Mouse (Mus musculus) small intestine, adult 2 months (tissue): Measurements from ENCODE around the gene Hand1.

ENCODE experiments used
- CTCF ChIP-seq: fragments of 200-500 bp; IDR thresholded peaks from 2 replicates; pipeline ENCODE4 v1.5.1; 2012; ENCODE audit warnings: low read depth, mild to moderate bottlenecking, control low read depth, inconsistent platforms, low read length, moderate library complexity, mixed read lengths; ENCODE audit not compliant: insufficient replicate concordance, insufficient read length; ENCODE audit errors: extremely low read depth
- POLR2A ChIP-seq: fragments of 200-500 bp; IDR thresholded peaks from 2 replicates; pipeline ENCODE4 v1.6.1; 2012; ENCODE audit warnings: low read depth, mild to moderate bottlenecking, control low read depth, inconsistent platforms, low read length, moderate library complexity

GRCm38 (mm10) chr11:57809017-57809731 is 23.4 kb downstream of the Hand1 start:
- TF ChIP-seq CTCF (no peak), POLR2A (no peak)
